Mouse (Mus musculus) ES-Bruce4 (cell line): ENCODE data around the gene Spg21.

Source experiments
- CTCF ChIP-seq: IDR thresholded peaks from one replicate; pipeline ENCODE4 v1.8.1; 2011; ENCODE audit warnings: low read depth, low read length
- EP300 ChIP-seq: IDR thresholded peaks from 2 replicates; pipeline ENCODE4 v1.6.1; 2011; ENCODE audit warnings: low read depth, low read length; ENCODE audit not compliant: insufficient read depth

DNA sequence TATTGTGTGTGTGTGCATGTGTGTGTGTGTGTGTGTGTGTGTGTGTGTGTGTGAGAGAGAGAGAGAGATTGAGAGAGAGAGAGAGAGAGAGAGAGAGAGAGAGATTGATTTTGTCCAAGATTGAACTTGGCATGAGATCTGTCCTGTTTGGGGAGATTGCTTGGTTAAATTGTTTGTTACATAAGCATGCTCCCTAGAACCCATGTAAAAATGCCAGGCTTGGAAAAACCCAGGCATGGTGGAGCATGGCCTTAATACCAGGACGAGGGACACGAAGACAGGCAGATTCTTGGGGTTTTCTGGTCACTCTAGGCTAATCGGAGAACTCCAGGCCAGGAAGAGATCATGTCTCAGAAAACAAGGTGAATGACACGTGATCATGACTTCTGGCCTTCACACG is 32.7 kb upstream of the Spg21 start:
- TF ChIP-seq EP300 = no peak
- no peak for TF ChIP-seq CTCF
